Mouse (Mus musculus) heart, embryonic 11.5 days (tissue): ENCODE results near the gene Ryr1. TPM values are rescaled to one million over a fixed set of nuclear protein-coding genes. Genes with fewer than 3 reads are reported as not detected.

Experiments used
- ATAC-seq: fragments of 200-750 bp; cut with Nextera tagmentation; replicated peaks from 2 replicates; pipeline ENCODE4 v1.8.0; 2017; ENCODE audit warnings: moderate library complexity; ENCODE audit not compliant: insufficient number of reproducible peaks, low FRiP score, low TSS enrichment
- H3K27ac ChIP-seq: fragments of 300-500 bp; sonication (generic); 2 replicates; pipeline ENCODE4 v1.5.1; 2014; ENCODE audit warnings: mild to moderate bottlenecking, low read depth, low read length
- H3K27me3 ChIP-seq: fragments of 300-500 bp; sonication (generic); 2 replicates; pipeline ENCODE4 v1.6.1; 2014; ENCODE audit warnings: mild to moderate bottlenecking, low read length, mixed read lengths; ENCODE audit not compliant: control insufficient read depth, insufficient read depth
- H3K36me3 ChIP-seq: fragments of 300-500 bp; sonication (generic); 2 replicates; pipeline ENCODE4 v1.6.1; 2014; ENCODE audit warnings: mild to moderate bottlenecking, low read length, moderate library complexity, mixed read lengths; ENCODE audit not compliant: control insufficient read depth, insufficient read depth
- H3K4me1 ChIP-seq: fragments of 300-500 bp; sonication (generic); 2 replicates; pipeline ENCODE4 v1.6.1; 2014; ENCODE audit warnings: low read length; ENCODE audit not compliant: control insufficient read depth, insufficient read depth
- H3K4me2 ChIP-seq: fragments of 300-500 bp; sonication (generic); 2 replicates; pipeline ENCODE4 v1.6.1; 2014; ENCODE audit warnings: mild to moderate bottlenecking, moderate library complexity
- H3K4me3 ChIP-seq: fragments of 300-500 bp; sonication (generic); 2 replicates; pipeline ENCODE4 v1.5.1; 2014; ENCODE audit warnings: low read depth, low read length
- H3K9ac ChIP-seq: fragments of 300-500 bp; sonication (generic); 2 replicates; pipeline ENCODE4 v1.6.1; 2014; ENCODE audit warnings: mild to moderate bottlenecking, low read depth, low read length, moderate library complexity
- H3K9me3 ChIP-seq: fragments of 300-500 bp; sonication (generic); replicated peaks from 2 replicates; pipeline ENCODE4 v1.6.1; 2016; ENCODE audit warnings: low read length; ENCODE audit not compliant: control insufficient read depth
- WGBS: fragments of 180-500 bp; shearing (Covaris S2); extraction: QIAGEN DNeasy Blood & Tissue Kit; methylation state at CpG from one replicate; pipeline ENCODE4 v1.1.7; 2014; ENCODE audit not compliant: insufficient replicate concordance; 5-methylcytosine and 5-hydroxymethylcytosine counted together
- polyA plus RNA-seq: library from polyadenylated mRNA; unstranded; fragments of >200 nt; fragmentation: Nextera tagmentation; extraction: Ambion mirVana; gene quantifications from 2 replicates; pipeline ENCODE4 v1.2.1, GENCODE M21; 2014

Ryr1 gene
- polyA plus RNA-seq, 1 experiment from 2014 or later, result 0.31 TPM

- H3K36me3 ChIP-seq, result peaks cover 3% of the 10 kb centered on the region; the same call in 1 of the 2 replicates
- no peak for ATAC-seq
- 5% methylated on average over 10 of the region's 10 CpGs for WGBS
- no peaks in the 10 kb centered on the region for H3K9me3 ChIP-seq
- H3K4me1 ChIP-seq, result peaks cover 17% of the 10 kb centered on the region
- H3K4me3 ChIP-seq, result peak overlapping the region; percentile 71
- H3K27me3 ChIP-seq, result peaks cover 51% of the 10 kb centered on the region
- peak overlapping the region; percentile 81 for H3K4me2 ChIP-seq
- H3K9ac ChIP-seq, result no peak overlapping the region; the same call in 1 of the 2 replicates
- no peak overlapping the region for H3K27ac ChIP-seq
These were observed 43.2 kb upstream of the Ryr1 start for GRCm38 (mm10) chr7:29168121-29168695.

DNA sequence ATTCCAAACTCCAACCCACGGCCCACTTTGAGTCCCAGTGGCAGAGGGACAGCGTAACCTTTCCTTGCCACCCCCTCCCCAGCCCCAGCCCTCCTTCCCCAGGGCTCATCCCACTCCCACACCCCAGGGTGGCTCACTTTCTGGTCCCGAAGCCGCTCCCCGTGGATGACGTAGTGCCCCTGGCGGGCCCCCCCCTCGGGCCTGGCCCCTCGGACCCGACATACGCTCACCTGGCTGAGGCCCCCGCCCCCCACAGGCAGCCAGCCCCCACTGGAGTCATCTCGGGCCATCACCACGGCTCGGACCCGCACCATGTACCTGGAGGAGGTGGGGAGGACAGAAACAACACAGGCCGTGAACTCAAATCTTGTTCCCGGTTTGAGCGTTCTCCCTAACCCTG is 42.7 kb upstream of the Ryr1 start:
- Histone ChIP-seq H3K4me1 (peaks cover 17% of the 10 kb centered on the region), H3K4me2 (no peak overlapping the region; the same call in 1 of the 2 replicates), H3K4me3 (no peak overlapping the region), H3K27me3 (peaks cover 45% of the 10 kb centered on the region), H3K9ac (no peak overlapping the region), H3K36me3 (no peaks in the 10 kb centered on the region), H3K27ac (no peak overlapping the region), H3K9me3 (no peaks in the 10 kb centered on the region)
- ATAC-seq, result no peak
- 12% methylated on average over 19 of the region's 19 CpGs for WGBS

DNA sequence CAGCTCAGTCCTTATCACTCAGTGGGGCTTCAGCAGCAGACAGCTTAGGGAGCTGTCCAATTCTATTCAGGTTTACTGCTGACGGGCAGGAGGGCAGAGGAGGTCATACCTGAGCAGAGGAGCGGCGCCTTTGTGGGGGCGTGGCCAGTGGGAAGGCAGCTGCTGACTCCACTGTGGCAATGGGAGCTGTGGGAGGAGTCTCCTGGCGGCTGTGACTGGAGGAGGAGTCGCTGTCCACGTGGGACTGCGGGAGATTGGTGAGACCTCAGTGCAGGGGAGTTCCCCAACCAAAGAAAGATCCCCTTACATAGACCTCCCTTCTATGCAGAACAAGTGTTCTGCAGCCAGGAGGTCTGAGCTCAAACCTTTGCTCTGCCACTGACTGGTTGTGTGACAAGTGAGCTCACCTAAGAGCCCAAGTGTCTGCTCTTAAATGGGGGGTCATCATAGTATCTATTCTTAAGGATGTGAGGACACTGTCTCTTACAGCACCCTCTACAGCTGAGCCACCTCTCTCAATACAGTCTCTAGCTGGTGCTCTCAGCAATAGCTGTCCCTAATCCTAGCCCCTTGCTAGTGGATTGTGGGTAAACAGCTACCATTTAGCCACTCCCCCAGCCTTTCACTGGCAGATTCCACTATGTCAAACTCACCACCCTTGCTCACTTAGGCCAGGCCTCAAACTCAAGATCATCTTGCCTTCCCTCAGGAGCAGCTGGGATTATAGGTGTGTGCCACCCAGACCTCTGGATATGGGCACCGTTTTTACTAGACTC is 38.0 kb upstream of the Ryr1 start:
- ATAC-seq, result 0 out of 2 replicates have a peak, but pooled peaks have one; percentile 46
- H3K4me1 ChIP-seq, result no peaks in the 10 kb centered on the region
- no peaks in the 10 kb centered on the region for H3K9me3 ChIP-seq
- H3K27ac ChIP-seq, result no peak overlapping the region
- WGBS, result 13% methylated on average over 9 of the region's 9 CpGs
- H3K4me2 ChIP-seq, result peak overlapping the region; percentile 22; the same call in 1 of the 2 replicates
- no peaks in the 10 kb centered on the region for H3K36me3 ChIP-seq
- no peak overlapping the region for H3K4me3 ChIP-seq
- no peak overlapping the region for H3K9ac ChIP-seq
- H3K27me3 ChIP-seq, result peaks cover 36% of the 10 kb centered on the region

DNA sequence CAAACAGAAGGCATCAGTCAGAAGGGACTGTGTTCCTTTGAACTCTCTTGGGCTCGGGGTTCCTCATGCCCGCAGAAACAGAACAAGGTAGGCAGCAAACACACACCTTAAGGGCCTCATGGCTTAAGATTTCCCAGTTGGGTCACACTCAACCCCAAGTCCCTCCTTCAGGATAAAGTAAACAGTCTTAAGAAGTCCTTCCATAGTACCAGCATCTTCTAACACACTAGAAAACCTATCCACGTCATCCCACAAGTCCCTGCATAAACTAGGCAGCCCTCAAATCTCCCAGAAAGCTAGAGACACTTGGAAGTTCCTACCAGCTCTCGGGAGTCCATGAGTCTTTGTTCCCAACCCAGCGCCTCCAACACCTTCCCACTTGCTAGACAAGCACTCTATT is 37.3 kb upstream of the Ryr1 start:
- no peaks in the 10 kb centered on the region for H3K4me1 ChIP-seq
- no peak overlapping the region for H3K4me2 ChIP-seq
- H3K27ac ChIP-seq, result no peak overlapping the region
- H3K4me3 ChIP-seq, result no peak overlapping the region
- peaks cover 35% of the 10 kb centered on the region for H3K27me3 ChIP-seq
- H3K36me3 ChIP-seq, result no peaks in the 10 kb centered on the region
- WGBS, result 76% methylated on average over 5 of the region's 5 CpGs
- no peak for ATAC-seq
- no peak overlapping the region for H3K9ac ChIP-seq
- no peaks in the 10 kb centered on the region for H3K9me3 ChIP-seq

DNA sequence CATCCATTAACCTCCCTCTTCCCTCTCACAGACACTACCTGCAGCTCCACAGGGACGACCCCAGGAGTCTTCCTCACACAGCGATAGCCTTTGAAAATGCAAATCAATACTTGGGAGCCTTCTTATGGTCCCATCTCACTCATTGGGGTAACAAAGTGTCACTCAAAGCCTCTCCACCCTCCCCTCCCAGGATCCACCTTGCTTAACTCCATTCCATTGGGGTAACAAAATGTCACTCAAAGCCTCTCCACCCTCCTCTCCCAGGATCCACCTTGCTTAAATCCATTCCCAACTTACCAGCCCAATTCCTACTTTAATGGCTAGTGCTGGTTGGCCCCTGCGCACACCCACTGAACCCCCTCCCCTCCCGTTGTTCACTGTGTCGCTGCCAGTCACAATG is 33.3 kb upstream of the Ryr1 start:
- Histone ChIP-seq H3K9ac (no peak overlapping the region), H3K27me3 (peaks cover 30% of the 10 kb centered on the region), H3K4me3 (no peak overlapping the region), H3K4me2 (no peak overlapping the region), H3K36me3 (no peaks in the 10 kb centered on the region), H3K4me1 (0 out of 2 replicates have a peak, but pooled peaks cover 3% of the 10 kb centered on the region), H3K27ac (no peak overlapping the region), H3K9me3 (peaks cover 2% of the 10 kb centered on the region; the same call in 1 of the 2 replicates)
- no peak for ATAC-seq
- WGBS, result 3% methylated on average over 5 of the region's 5 CpGs

DNA sequence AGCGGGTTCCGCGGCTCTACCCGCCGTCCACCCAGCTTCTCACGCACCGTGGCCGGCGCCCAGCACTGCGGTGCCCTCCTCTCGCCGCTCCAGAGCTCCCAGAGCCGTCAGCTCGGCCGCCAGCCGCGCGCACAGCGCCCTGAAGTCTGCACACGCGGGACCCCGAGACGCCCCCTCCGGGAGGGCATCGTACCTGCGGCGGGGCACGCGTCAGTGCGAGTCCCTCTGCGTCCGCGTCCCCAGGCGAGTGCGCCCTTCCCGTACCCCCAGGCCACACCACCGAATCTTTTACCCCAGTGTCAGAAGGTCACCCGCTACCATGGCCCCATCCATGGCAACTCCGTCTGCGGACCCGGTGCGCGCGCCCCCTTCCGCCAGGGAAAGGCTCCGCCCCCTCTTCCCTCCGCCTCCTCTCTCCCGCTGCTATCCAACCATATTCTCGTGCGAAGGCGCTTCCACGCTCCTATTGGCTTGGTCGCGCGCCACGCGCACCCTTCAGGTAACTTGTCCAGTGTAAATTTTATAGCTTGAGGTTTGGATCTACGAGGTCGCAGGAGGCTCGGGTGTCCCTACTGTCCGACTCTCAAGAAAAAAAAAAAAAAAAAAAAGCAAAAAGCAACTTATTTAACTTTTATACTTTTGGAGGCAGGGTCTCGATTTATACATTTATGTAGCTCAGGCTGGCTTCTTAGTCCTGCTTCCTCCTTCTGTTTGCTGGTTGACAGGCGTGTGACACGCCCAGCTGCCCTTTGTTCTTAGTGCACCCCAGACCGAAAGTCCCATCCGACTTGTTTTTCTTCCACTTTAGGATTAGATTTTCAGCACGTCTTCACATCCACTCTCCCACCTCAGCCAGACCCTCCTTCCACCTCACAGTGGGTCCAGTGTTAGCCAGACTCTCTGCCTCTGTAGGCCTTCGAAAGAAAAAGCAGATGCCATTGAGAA is 31.1 kb upstream of the Ryr1 start, which contains the start of gene Fam98c:
TSS of gene Fam98c (minus strand) at position 397 of the 945 bp plus-strand sequence.
- Histone ChIP-seq H3K4me2 (peak within 1 kb of the TSS; percentile 98), H3K27ac (peak within 1 kb of the TSS; percentile 70), H3K36me3 (no peaks in the 10 kb centered on the region), H3K27me3 (peaks cover 21% of the 10 kb centered on the region), H3K9me3 (peaks cover 2% of the 10 kb centered on the region; the same call in 1 of the 2 replicates), H3K9ac (peak within 1 kb of the TSS; percentile 79), H3K4me3 (peak within 1 kb of the TSS; percentile 87), H3K4me1 (0 out of 2 replicates have a peak, but pooled peaks cover 3% of the 10 kb centered on the region)
- ATAC-seq, result peak; percentile 74
- WGBS, result 3% methylated on average over 68 of the region's 68 CpGs

DNA sequence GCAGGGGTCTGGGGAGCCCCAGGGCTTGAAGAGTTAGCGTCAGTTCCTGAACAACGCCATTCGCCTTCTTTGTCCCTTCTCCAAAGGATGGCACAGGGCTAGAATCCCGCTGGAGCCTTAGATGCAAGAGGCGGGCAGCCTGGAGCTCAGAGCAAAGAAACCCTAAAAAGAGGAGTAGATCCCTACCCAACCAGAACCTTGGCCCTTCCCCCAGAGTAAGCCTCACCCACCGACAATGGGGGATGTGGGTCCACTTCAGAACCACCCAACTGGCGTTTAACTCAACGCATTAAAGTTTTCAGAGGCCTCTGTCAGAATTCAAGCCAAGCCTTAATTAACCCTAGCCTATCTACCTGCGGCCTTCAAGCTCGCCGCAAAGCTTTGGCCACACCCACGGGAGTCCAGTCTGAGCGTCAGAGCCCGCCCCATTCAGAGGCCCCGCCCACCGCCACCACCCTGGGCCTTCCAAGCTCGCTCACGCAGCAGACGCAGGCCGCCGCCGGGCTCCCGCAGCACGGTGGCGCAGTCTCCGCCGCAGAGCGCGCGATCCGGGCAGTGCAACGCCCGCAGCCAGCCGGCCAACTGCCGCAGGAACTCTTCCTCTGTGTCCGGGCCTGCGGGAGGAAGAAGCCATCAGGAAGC is 30.3 kb upstream of the Ryr1 start:
- Histone ChIP-seq H3K9ac (peak overlapping the region; percentile 79), H3K9me3 (peaks cover 2% of the 10 kb centered on the region; the same call in 1 of the 2 replicates), H3K27me3 (peaks cover 21% of the 10 kb centered on the region), H3K4me3 (peak overlapping the region; percentile 87), H3K4me2 (peak overlapping the region; percentile 98), H3K36me3 (no peaks in the 10 kb centered on the region), H3K4me1 (0 out of 2 replicates have a peak, but pooled peaks cover 3% of the 10 kb centered on the region), H3K27ac (peak overlapping the region; percentile 70)
- ATAC-seq, result peak; percentile 78
- WGBS, result 7% methylated on average over 37 of the region's 37 CpGs
